Mouse (Mus musculus): ENCODE measurements at regions not wholly inside any gene's neighbourhood (a gene's known extent, or its start where the extent isn't known, plus 50 kb on each side); places are given as distances from the start of the nearest gene placed in this dataset.
A peak's percentile ranks its signal among the peaks of the same experiment; 100 is the strongest.
"Not testable (repeated sequence)": the region's sequence is repeated elsewhere in the genome, so short reads cannot be mapped to it uniquely, and the experiment has no call there.

DNA sequence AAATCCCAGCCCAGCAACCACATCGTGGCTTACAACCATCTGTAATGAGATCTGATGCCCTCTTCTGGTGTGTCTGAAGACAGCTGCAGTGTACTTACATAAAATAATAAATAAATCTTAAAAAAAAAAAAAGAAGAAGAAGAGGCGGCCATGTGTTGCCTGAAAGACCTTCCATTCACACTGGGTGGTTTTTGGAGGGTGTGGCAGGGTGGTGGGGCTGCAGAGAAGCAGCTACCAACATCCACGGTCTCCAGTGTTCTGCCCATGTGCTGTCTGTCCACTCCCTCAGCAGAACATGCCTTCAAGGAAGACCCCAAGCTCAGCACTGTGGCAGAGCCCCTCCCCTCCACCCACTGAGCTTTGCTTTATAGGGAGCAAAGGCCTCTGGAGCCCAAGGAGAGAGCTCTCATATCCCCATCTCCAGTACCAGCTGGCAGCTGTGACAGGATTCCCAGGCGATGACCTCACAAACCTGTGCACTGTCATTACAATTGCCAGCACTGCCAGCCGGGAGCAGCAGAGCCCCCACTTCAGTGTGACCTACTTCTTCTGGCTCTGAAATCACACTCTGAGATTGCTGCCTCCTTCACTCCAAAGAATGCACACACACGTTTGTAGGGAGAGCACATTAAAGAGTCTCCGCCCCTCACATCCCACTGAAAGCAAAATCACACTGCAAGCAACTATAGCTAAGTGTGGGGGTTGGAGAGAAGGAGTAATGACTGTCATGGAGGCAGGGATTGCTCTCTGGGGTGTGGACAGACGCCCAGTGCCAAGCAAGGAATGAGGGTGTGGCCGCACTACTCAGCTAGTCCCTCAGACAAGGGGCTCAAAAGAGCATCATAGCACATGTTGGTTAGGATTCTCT is 82.8 kb upstream of the Klf13 start:
- H3K36me3 ChIP-seq (replicated peaks): no peaks in the 10 kb centered on the region
- ATAC-seq (ENCODE audit: low FRiP score): no peak
- H3K9ac ChIP-seq: no peak overlapping the region
- H3K27ac ChIP-seq: 0 out of 2 replicates have a peak overlapping the region, but pooled peaks have one; percentile 19
- WGBS: 64% methylated on average over 9 of the region's 9 CpGs
- H3K9me3 ChIP-seq: no peaks in the 10 kb centered on the region
- no peaks in the 10 kb centered on the region for H3K27me3 ChIP-seq
- peaks cover 7% of the 10 kb centered on the region for H3K4me1 ChIP-seq
- H3K4me3 ChIP-seq (replicated peaks): no peak overlapping the region
- H3K4me2 ChIP-seq: no peak overlapping the region

DNA sequence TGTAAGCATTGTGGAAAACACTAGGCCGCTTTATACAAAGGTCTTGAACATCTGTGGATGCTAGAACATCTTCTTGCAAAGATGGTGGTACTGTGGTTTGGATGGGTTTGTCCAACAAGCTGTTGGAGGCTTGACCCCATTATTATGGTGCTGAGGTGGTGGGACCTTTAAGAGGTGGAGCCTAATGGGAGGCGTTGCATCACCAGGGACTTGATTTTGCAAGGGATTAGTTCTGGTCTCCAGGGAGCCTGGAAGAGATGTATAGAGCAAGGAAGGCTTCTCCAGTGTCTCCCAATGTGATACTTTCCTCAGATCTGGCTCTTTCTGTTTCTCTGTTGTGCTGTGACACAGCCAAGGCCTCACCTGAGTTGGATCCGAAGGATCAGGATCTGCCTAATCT is 79.4 kb upstream of the Klf13 start:
- no peak for ATAC-seq (ENCODE audit: low FRiP score)
- H3K36me3 ChIP-seq (replicated peaks): no peaks in the 10 kb centered on the region
- H3K4me1 ChIP-seq: peaks cover 7% of the 10 kb centered on the region
- no peak overlapping the region for H3K9ac ChIP-seq
- no peak overlapping the region for H3K27ac ChIP-seq
- no peaks in the 10 kb centered on the region for H3K9me3 ChIP-seq
- WGBS: 66% methylated on average over 3 of the region's 3 CpGs
- H3K4me3 ChIP-seq (replicated peaks): no peak overlapping the region
- H3K27me3 ChIP-seq: no peaks in the 10 kb centered on the region
- no peak overlapping the region for H3K4me2 ChIP-seq

DNA sequence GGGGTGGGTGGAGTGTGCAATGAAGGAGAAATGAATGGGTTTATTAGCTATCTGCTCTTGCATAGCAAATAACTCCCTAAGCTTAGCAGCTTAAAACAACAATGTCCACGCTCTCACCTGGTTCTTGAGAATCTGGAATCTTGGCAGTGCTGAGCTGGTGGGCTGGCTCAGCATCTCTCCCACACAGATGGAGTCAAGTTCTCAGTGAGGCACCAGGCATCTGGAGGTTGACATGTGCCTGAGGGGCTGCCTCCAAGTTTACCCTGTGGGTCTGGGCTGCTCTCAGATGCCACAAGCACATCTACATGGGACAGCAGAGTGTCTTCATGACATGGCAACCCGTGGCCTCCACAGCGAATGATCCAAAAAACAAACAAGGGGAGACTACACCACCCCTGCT is 78.2 kb upstream of the Klf13 start:
- Histone ChIP-seq H3K27ac (no peak overlapping the region), H3K4me3 (replicated peaks) (no peak overlapping the region), H3K4me2 (no peak overlapping the region), H3K9ac (no peak overlapping the region), H3K9me3 (no peaks in the 10 kb centered on the region), H3K36me3 (replicated peaks) (no peaks in the 10 kb centered on the region), H3K27me3 (no peaks in the 10 kb centered on the region), H3K4me1 (peaks cover 6% of the 10 kb centered on the region)
- 85% methylated on average over 3 of the region's 3 CpGs for WGBS
- ATAC-seq (ENCODE audit: low FRiP score): no peak

DNA sequence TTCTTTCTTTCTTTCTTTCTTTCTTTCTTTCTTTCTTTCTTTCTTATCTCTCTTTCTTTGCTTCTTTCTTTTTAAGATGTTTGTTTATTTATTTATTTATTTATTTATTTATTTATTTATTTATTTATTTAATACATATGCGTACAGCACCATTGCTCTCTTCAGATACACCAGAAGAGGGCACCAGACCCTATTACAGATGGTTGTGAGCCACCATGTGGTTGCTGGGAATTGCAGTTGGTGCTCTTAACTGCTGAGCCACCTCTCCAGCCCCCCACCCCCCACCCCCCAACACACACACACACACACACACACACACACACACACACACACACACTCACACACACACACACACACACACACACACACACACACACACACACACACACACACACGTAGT is 76.4 kb upstream of the Klf13 start:
- H3K27ac ChIP-seq; H3K36me3 ChIP-seq (replicated peaks); H3K4me2 ChIP-seq; H3K9me3 ChIP-seq; H3K4me1 ChIP-seq; H3K4me3 ChIP-seq (replicated peaks); H3K9ac ChIP-seq; ATAC-seq (ENCODE audit: low FRiP score); H3K27me3 ChIP-seq: not testable (repeated sequence)
- WGBS: 93% methylated on average over 2 of the region's 2 CpGs

DNA sequence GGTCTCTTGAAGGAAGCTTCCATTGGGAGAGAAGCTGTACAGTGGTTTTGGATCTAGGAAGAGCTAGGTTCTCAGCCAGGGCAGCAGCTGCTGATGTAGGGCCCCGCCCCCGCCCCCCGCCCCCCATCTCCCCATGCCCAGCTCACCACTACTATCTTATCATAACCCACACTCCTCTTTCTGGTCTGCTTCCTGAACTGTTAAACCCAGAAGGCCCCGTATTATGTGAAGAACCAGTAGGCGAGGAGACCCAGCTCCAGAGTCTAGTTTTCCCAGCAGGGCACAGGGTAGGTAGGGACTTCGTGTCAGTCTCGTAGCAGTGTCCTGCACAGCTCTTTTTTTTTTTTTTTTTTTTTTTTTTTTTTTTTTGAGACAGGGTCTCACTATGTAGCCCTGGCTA is 75.5 kb upstream of the Klf13 start:
- Histone ChIP-seq H3K27me3 (no peaks in the 10 kb centered on the region), H3K27ac (no peak overlapping the region), H3K36me3 (replicated peaks) (no peaks in the 10 kb centered on the region), H3K9ac (no peak overlapping the region), H3K9me3 (no peaks in the 10 kb centered on the region), H3K4me2 (no peak overlapping the region), H3K4me1 (no peaks in the 10 kb centered on the region), H3K4me3 (replicated peaks) (no peak overlapping the region)
- ATAC-seq (ENCODE audit: low FRiP score): no peak
- WGBS: 91% methylated on average over 7 of the region's 7 CpGs

DNA sequence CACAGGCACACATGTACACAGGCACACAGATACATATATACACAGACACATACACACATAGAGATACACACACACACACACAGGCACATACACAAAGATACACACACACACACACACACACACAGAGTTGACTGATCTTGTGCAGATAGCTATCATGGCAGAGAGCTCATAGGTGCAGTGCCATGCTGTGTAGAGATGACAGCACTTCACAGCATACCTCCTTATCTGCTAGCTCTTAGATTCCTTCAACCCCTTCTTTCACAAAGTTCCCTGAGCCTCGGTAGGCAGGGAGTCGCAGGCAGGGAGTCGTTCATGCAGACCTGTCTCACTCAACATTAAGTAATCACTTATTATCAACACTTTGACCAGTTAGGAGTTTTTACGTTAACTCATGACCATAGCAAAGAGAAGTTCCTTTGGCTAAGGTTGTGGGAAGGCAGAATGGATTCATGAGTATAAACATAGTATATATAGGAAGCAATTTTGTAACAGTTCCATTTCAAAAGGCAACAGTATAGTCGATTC is 74.4 kb upstream of the Klf13 start:
- ATAC-seq (ENCODE audit: low FRiP score): no peak
- Histone ChIP-seq H3K9ac (no peak overlapping the region), H3K9me3 (no peaks in the 10 kb centered on the region), H3K4me2 (no peak overlapping the region), H3K4me3 (replicated peaks) (no peak overlapping the region), H3K27ac (no peak overlapping the region), H3K27me3 (no peaks in the 10 kb centered on the region), H3K36me3 (replicated peaks) (no peaks in the 10 kb centered on the region), H3K4me1 (no peaks in the 10 kb centered on the region)
- 89% methylated on average over 5 of the region's 5 CpGs for WGBS

DNA sequence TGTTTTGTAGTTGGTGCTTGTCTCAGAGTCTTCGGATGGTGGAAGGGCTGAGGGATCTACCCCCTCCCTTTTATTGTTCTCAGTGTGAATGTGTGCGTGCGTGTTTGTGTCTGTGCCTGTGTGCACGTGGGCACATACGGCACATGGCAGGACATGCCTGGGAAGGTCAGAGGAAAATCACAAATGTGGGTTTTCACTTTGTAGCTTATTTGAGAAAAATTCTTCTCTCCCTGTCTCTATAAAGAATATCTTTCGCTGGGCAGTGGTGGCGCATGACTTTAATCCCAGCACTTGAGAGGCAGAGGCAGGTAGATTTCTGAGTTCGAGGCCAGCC is 73.5 kb upstream of the Klf13 start:
- Histone ChIP-seq H3K36me3 (replicated peaks) (no peaks in the 10 kb centered on the region), H3K4me1 (no peaks in the 10 kb centered on the region), H3K27ac (no peak overlapping the region), H3K9me3 (no peaks in the 10 kb centered on the region), H3K9ac (no peak overlapping the region), H3K4me2 (no peak overlapping the region), H3K4me3 (replicated peaks) (no peak overlapping the region), H3K27me3 (no peaks in the 10 kb centered on the region)
- ATAC-seq (ENCODE audit: low FRiP score): no peak
- 91% methylated on average over 8 of the region's 8 CpGs for WGBS

DNA sequence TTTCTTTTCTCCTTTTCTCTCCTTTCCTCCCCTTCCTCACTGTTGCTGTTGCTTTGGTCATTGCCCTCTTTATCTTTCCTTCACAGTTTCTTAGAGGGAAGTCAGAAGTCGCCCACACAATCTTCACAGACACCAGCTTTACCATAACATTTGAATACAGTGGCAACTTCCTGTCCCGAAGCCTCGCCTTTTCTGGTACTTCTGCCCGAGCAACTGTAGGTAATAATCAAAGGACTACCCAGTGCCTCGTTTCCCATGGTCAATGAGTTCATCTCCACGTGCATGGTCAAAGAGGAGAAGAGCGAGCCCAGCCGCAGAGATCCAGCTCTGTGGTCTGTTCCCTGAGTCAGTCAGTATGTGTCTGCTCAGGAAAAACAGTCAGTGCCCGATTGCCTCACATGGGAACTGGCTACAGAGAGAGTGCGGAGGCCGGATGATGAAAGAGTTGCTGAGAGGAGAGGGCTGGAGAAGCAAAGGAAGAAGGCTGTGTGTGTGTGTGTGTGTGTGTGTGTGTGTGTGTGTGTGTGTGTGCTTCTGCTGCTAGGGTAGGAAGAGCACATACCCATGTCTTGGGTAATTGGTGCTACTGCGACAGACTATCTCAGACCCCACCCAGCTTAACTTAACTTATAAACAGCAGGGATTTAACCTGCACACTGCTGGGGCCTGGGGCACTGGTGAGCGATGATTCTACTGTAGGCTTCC is 73.0 kb upstream of the Klf13 start:
- Histone ChIP-seq H3K36me3 (replicated peaks) (no peaks in the 10 kb centered on the region), H3K4me2 (no peak overlapping the region), H3K4me1 (no peaks in the 10 kb centered on the region), H3K4me3 (replicated peaks) (no peak overlapping the region), H3K9me3 (no peaks in the 10 kb centered on the region), H3K27me3 (no peaks in the 10 kb centered on the region), H3K9ac (no peak overlapping the region), H3K27ac (no peak overlapping the region)
- 74% methylated on average over 13 of the region's 13 CpGs for WGBS
- ATAC-seq (ENCODE audit: low FRiP score): no peak

DNA sequence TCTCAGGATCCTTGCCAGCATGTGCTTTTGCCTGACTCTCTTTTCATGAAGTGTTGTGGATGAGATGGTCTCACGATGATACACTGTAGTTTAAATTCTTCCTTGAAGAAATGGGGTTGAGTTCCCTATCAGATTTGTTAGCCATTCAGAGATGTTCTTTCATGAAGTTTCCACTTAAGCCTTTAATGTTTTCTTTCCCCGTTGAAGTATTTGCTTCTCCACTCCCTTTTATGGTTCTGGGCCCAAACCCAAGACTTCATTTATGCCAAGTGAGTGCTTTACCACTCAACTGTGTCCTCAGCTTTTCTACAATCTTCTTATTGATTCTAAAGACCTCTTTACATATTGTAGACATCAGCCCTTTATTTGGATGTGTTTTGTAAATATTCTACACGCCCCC is 71.9 kb upstream of the Klf13 start:
- Histone ChIP-seq H3K4me1 (no peaks in the 10 kb centered on the region), H3K27me3 (no peaks in the 10 kb centered on the region), H3K27ac (no peak overlapping the region), H3K4me3 (replicated peaks) (no peak overlapping the region), H3K9me3 (no peaks in the 10 kb centered on the region), H3K4me2 (no peak overlapping the region), H3K9ac (no peak overlapping the region), H3K36me3 (replicated peaks) (no peaks in the 10 kb centered on the region)
- ATAC-seq (ENCODE audit: low FRiP score): no peak
- WGBS: 88% methylated on average over 3 of the region's 3 CpGs

DNA sequence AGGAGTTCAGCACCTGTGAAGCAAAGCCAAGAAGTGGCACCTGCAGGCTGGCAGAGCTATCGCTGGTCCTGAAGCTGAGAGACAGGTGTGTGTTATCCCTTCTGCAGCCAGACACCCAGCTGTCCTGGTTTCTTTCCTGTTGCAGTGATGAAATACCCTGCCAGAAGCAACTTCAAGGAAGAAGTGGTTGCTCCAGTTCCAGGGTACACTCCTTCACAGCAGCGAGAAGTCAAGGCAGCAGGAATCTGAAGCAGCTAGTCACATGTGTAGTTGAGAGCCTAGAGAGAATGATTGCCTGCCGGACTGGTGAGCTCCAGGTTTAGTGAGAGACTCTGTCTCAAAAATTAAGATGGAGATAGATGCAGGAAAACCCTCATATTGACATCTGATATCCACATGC is 69.1 kb upstream of the Klf13 start:
- H3K27me3 ChIP-seq: no peaks in the 10 kb centered on the region
- no peaks in the 10 kb centered on the region for H3K9me3 ChIP-seq
- no peak overlapping the region for H3K27ac ChIP-seq
- no peak overlapping the region for H3K9ac ChIP-seq
- ATAC-seq (ENCODE audit: low FRiP score): no peak
- H3K36me3 ChIP-seq (replicated peaks): no peaks in the 10 kb centered on the region
- H3K4me2 ChIP-seq: no peak overlapping the region
- H3K4me3 ChIP-seq (replicated peaks): no peak overlapping the region
- 86% methylated on average over 3 of the region's 3 CpGs for WGBS
- no peaks in the 10 kb centered on the region for H3K4me1 ChIP-seq

DNA sequence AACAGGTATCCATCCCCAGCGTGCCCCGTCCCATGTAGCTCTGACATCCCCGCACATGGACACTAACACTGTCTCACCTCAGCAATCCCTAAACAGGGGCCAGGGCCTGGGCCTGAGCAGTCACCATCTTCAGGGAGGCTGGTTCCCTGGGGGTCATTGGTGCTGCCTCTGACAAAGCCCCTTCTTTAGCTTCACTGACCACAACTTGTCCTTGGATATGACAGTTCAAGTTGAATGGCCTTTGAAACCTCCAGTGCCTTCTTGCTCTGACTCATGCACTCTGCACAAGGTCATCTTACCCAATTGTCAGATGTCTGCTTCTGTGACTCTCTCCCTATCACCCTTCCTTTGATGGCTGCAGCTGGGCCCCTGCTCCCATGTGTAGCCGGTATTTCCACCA is 68.2 kb upstream of the Klf13 start:
- H3K9ac ChIP-seq: no peak overlapping the region
- 84% methylated on average over 4 of the region's 4 CpGs for WGBS
- no peak overlapping the region for H3K27ac ChIP-seq
- H3K4me1 ChIP-seq: no peaks in the 10 kb centered on the region
- H3K4me2 ChIP-seq: no peak overlapping the region
- H3K4me3 ChIP-seq (replicated peaks): no peak overlapping the region
- H3K9me3 ChIP-seq: no peaks in the 10 kb centered on the region
- H3K27me3 ChIP-seq: no peaks in the 10 kb centered on the region
- ATAC-seq (ENCODE audit: low FRiP score): no peak
- H3K36me3 ChIP-seq (replicated peaks): no peaks in the 10 kb centered on the region

DNA sequence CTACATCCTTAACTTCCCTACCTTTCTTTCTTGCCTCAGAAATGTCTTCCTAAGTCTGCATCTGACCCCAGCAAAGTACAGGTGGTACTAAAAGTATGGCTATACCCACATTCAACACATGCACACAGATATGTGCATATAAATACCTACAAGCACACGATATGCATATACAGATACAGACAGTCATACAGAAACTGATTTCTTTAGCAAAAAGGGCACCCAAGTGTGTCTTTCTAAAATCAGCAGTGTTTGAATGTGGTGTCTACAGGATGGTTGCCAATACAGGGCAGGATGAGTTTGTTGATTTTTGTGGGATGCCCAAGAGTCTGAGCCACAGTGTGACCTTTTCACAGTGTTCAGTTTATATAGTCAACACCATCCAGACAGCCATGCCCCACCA is 67.0 kb upstream of the Klf13 start:
- WGBS: 95% methylated on average over 1 of the region's 1 CpGs
- Histone ChIP-seq H3K9me3 (no peaks in the 10 kb centered on the region), H3K27me3 (no peaks in the 10 kb centered on the region), H3K27ac (no peak overlapping the region), H3K36me3 (replicated peaks) (no peaks in the 10 kb centered on the region), H3K4me2 (no peak overlapping the region), H3K4me3 (replicated peaks) (no peak overlapping the region), H3K4me1 (no peaks in the 10 kb centered on the region), H3K9ac (no peak overlapping the region)
- no peak for ATAC-seq (ENCODE audit: low FRiP score)

DNA sequence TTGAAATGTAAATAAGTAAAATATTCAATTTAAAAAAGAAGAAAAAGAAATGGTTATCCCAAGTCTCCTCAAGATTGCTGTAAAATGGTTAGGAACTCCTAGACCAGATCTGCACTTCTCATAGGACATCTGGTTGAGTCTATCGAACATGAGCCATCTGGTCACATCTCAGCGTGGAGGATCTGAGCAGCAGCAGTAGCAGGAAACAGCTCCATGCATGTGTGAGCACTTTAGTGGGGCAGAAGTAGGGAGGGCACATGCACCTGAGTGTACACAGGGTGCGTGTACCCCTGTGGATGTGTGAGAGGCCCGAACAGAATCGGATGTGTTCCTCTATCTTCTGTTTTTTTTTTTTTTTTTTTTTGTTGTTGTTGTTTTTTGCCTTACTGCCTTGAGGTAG is 65.2 kb upstream of the Klf13 start:
- Histone ChIP-seq H3K9ac (no peak overlapping the region), H3K27me3 (no peaks in the 10 kb centered on the region), H3K4me1 (no peaks in the 10 kb centered on the region), H3K27ac (no peak overlapping the region), H3K9me3 (no peaks in the 10 kb centered on the region), H3K36me3 (replicated peaks) (no peaks in the 10 kb centered on the region), H3K4me2 (no peak overlapping the region), H3K4me3 (replicated peaks) (no peak overlapping the region)
- no peak for ATAC-seq (ENCODE audit: low FRiP score)
- WGBS: 88% methylated on average over 5 of the region's 5 CpGs

Measured in forebrain, embryonic 12.5 days (tissue).